Mouse (Mus musculus): ENCODE data around the gene Mgat4b.

DNA sequence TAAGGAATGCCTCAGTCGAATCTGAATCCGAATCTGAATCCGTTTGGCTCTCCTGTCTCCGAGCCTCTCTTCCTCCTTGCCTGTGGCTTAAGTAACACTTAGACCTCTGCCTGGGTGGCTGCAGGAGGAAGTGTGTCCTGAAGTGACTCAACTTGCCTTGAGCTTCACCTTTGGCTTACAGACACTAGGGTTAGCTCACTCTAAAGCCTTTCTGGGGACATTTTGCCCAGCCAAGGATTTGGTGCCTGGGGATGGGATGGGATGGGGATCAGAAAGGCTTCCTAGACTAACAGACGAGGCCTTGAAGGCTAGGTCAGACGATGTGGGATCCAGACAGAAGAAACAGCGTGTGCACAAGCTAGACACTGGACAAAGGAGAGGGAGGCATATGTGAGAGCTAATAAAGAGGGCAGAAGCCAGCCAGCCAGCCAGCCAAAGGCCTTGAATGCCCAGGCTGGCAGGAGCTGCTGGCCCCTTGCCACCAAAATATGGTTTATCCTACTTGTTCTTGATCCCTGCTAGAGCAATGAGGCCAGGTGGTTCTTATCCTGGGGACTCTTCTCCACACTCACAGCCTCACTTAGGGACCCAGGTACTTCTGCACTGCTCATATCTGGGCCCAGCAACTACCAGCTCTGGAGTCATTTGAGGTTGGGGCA is 18.7 kb downstream of the Mgat4b start:
- TF ChIP-seq ZC3H11A (IDR thresholded peaks at IDR 0.05; ENCODE audit: borderline replicate concordance, low read depth, low read length) (no peak), HCFC1 (IDR thresholded peaks at IDR 0.05; ENCODE audit: borderline replicate concordance, insufficient read depth, low read length) (no peak)
